Mouse (Mus musculus) kidney, adult 18-20 months (tissue): ENCODE results near the gene Col11a2.

ENCODE experiments used
- DNase-seq: peaks from one replicate; pipeline ENCODE4 v3.0.0; 2021

Col11a2 gene

GRCm38 (mm10) chr17:34107109-34107867, 68.1 kb downstream of the Col11a2 start:
- DNase-seq: no peak

GRCm38 (mm10) chr17:34108460-34108859, 69.2 kb downstream of the Col11a2 start:
- DNase-seq: no peak

GRCm38 (mm10) chr17:34109038-34109805, 70.0 kb downstream of the Col11a2 start:
- no peak for DNase-seq

GRCm38 (mm10) chr17:34109806-34110195, 70.6 kb downstream of the Col11a2 start:
- no peak for DNase-seq

GRCm38 (mm10) chr17:34110309-34110708, 71.1 kb downstream of the Col11a2 start:
- no peak for DNase-seq

- DNase-seq: no peak
These were observed 74.9 kb downstream of the Col11a2 start for GRCm38 (mm10) chr17:34114114-34114513.
